Mouse (Mus musculus): ENCODE measurements around the gene Mapk10.

Mapk10 gene

DNA sequence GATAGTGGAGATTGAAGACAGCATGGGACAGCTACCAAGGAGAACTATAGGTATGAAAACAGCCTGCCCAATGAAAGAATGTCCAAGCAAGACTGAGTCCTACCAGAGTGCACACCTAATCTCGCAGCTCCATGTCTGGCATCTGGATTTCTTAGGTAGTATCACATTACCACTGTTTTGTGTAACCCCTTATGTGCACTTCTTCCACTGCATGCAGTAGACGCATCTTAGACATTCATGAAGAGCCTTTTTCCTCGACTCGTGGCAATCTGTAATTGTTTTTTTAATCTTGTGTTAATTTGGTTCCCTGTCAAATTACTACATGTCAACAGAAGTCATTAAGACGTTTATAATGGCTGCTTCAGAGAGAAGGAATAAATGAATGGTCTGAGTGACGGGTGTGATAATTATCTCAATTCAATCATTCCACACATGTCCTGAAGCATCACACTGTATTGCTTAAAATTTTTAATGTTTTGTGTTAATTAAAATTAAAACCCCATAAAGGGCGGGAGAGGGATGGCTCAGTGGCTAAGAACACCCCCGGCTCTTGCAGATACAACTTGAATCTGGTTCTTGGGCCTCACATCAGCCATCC is 160.7 kb downstream of the Mapk10 start:
- DNase-seq (ENCODE audit: low read depth), result no peak

DNA sequence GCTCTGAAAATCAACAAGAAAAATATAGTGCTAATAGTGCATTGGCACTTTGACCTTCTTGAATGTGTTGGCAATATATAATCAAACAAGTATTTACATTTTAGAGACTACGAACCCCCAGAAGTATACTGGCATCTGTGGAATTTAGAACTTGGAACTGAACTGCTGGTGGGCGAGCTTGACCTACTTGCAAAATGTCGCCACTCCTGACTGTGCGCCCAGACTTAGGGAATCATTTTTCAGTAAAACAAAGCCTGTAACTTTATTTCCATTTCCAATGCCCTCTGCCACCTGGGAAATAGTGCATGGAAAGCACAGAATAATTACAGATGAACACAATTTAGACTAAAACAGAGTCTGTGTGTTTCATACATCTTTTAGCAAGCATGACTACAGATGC is 163.1 kb downstream of the Mapk10 start:
- DNase-seq (ENCODE audit: low read depth), result no peak

DNA sequence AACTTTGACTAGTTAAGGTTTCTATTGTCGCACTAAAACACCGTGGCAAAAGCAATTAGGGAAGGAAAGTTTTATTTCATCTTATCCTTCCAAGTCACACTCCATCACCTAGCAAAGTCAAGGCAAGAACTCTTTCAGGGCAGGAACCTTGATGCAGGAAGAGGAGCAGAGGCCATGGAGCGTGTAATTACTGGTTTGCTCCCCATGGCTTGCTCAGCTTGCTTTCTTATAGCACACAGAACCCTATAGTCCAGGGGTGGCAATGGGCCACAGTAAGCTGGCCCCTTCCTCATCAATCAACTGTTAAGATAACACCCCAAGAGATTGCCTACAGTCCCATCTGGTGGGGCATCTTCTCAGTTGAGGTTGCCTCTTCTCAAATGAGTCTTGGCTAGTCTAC is 173.4 kb downstream of the Mapk10 start:
- DNase-seq (ENCODE audit: low read depth), result no peak

DNA sequence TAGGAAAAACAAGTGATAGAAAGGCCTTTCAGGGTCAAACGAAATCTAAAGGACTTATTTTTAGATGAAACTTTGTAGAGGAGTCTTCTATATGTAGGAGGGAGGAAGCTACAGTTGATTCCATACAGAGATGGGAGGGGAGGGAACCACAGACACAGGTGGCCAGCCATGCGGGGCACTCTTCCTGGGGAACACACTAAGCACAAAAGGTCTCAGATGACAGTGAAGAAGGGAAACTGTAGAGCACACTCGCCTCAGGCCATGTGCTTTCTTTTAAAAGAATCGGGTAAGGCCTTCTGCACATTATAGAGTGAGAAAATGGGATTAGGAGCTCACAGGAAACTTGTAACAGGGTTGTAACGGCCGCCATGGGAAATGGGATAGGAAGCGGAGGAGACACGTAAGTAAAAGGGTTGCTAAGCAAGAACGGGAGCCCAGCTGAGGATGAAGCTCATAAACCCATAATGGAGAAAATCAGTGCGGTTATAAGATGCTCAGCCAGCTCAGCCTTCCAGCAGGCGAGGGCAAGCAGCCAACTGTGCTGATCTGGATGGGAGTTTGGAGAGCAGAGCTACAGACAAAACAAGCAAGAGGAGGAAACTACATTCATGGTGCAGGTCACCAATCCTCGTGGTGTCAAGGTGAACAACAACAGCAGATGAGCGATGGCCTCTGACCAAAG is 182.1 kb downstream of the Mapk10 start:
- no peak for DNase-seq (ENCODE audit: low read depth)

DNA sequence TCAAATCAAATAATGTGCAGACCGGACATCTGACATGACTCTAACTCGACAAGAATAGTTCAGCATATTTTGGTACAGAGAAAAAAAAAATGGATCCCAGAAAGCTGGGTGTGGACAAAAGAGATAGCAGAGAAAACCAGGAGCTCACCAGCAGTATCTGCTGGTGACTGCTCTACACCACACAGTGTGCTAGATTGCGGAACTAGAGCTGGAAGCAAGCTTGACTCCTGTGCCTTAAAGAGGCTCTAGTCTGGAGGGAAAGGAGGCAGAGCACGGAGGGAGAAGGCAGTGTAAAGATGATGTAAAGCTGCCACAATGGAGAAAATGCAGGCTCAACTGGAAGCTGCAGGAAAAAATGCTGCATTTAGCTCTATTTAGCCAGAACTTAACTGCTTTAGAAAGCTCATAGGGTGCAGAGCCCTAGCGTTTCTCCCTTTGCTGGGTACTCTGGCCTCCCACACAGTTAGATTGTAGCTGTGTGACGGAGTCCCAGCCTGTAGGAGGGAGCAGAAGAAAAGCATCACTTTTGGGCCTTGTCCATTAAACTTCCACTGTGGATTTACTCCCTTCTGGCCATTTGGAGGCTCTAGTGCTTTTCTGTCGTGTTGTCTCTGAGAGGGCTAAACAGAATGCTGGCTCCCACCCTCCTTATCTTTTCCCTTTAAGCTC is 188.5 kb downstream of the Mapk10 start:
- no peak for DNase-seq (ENCODE audit: low read depth)

DNA sequence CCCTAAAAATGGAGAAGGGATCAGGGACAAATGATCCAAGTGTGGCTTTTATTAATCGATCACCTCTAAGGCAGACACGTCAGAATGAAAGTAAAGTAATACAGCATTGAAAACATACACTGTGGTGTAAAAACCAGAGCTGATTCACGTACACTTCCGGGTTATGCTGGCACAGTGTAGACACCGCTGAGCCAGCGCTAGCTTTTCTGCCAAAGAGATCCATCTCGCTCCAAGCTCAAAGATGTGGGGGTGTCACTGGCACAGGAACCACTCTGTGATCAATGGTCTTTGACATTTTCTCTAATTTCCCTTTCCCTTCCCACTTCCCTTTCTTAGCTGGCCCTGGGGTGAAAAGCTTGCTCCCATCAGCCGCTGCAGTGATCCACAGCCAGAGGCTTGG is 189.7 kb downstream of the Mapk10 start:
- no peak for DNase-seq (ENCODE audit: low read depth)

DNA sequence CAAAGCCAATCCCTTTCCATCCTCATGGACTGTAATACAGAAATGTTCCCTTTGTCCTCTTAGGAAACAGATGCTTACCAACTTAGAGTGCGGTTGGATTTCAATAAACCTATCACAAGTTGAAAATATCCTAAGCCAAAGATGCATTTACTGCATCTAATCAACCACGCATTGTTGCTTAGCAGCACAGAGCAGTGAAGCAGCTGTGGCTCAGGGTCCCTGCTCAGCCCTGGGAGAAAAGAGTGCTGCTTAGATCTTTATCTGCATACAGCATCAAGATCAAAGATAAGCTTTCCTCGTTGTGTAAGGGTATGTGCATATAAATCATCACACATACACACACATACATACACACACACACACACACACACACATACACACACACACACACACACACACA is 190.2 kb downstream of the Mapk10 start:
- DNase-seq (ENCODE audit: low read depth), result no peak

DNA sequence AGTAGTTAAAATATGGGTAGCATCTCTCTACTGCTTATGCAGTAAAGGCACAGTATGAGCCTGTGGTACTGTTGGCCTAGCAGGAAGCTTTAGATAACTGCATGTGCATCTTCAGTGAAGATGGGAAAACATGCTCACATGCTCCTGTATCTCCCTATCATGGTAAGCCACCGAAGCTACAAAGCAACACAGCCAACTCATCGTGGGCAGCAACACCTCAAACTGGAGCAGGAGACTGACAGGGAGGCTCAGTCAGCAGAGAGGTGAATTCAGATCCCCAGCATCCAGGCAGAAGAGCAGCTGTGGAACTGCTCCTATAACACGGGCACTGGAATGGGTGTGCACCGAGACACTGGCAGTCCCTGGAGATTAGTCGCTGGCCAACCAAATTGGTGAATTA is 191.0 kb downstream of the Mapk10 start:
- DNase-seq (ENCODE audit: low read depth), result no peak

DNA sequence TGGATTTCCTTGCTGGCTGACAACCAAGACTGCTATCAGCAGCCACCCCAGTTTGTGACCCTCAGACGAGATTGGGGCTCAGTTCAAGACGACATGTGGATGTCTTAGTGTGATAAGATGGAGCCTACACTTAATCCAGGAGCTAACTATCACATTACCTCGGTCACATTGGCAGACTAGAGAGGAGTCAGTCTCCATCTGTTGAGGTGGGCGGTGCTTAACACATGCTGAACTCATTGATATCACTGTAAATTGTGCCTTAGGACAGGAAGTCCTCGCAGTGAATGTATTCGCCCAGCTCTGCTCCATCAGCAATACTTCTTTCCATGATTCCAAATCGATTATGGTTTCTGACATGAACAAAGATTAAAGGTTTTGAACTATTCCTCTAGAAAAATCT is 193.5 kb downstream of the Mapk10 start:
- DNase-seq (ENCODE audit: low read depth), result no peak

DNA sequence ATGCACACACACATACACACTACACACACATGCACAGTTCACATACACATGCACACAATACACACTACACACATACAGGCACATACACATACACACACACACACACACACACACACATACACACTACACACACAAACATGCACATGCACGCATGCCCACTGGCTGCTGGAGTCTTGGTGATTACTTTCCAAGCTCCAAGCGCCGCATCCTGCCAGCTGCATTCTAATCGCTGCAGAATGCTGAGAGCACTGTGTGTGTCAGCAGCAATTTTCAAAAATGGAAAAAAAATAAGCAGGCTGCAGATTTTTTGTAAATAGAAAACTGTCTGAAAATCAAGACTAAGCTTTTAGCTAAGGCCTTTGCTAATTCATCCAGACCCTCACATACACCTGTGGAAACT is 196.8 kb downstream of the Mapk10 start:
- no peak for DNase-seq (ENCODE audit: low read depth)

DNA sequence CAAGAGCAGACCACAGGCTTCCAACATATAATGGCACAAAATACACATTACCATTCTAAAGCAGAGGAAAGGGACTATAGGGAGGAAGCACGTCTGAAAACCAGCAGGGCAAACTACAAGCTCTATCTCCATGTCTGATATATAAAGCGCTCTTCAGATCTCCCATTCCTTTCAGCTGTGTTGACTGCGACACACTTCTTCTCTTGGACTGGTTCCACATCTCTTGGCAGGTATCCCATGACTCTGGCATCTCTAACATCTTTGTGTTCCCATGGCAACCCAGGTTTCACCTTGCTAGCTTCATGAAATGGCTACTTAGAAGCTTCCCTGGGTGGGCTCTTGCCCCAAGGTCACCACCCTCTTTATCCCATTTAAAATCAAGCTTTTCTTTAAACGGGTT is 202.2 kb downstream of the Mapk10 start:
- DNase-seq (ENCODE audit: low read depth), result no peak

DNA sequence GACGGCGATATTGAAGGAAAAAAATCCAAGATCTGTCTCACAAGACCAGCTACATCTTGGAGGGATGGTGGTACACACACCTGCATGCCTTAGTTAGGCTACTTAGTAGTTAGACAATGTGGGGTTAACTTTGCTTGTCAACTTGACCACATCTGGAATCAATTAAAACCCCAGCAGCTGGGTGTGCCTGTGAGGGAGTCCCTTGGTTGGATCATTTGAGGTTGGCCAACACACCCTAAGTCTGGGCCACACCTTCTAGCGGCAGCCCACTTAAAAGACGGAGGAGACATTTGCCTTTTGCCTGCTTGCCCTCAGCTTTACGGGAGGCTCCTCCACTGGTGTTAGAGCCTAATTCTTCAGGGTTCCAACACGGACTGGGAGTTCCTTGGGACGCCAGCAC is 209.0 kb downstream of the Mapk10 start:
- DNase-seq (ENCODE audit: low read depth), result no peak

DNA sequence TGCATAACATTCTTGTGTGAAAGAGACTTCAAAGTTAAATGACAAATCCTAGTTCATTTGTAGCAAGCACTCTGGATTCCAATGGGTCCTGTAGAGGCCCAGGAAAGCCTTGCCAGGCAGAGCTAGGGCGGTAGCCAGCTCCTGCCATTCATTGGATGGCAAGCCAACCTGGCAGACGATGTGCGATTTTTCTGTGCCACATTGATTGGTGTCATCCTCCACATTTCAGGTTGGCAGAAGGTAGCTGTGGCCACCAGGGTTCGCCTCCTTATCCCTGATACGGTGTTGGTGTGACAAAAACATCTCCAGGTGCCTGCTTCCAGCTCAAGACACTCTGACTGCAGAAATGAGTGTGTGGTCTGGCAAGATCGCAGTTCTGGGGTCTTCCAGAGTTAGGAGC is 210.6 kb downstream of the Mapk10 start:
- no peak for DNase-seq (ENCODE audit: low read depth)

DNA sequence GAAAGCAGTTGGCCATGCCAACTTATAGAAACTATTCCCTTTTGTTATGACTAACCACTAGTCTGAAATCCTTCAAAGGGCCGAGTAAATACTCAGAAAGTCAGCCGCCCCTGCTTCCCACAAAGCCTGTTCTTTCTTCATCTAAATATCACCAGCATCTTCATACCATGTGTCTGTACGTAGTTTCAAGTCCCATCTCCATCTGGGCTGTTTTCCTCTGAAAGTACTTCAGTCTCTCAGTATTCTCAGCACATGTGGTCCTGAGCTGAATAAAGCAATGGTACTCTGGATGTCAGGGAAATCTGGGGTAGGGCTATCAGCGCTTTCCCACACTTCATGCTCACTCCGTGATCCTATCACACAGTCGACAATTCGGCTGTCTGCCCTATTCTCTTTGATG is 212.6 kb downstream of the Mapk10 start:
- DNase-seq (ENCODE audit: low read depth), result no peak

DNA sequence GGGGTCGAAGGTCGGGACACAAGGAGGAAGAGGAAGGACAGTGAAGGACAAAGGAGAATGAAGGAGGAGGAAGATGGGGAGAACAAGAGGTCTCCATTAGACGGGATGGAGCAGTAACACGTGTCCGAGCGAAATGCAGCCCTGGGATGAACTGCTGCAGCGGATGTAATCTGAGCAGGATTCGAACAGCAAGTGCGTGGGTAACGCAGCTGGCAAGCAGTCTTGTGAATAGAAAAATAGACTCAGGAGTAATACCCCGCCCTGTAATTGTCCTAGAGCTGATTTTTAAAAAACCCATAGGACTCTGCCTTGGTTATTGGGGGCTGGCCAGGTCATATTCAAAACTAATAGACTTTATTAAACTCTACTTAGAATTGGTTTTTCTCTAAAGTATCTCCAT is 213.2 kb downstream of the Mapk10 start:
- no peak for DNase-seq (ENCODE audit: low read depth)

DNA sequence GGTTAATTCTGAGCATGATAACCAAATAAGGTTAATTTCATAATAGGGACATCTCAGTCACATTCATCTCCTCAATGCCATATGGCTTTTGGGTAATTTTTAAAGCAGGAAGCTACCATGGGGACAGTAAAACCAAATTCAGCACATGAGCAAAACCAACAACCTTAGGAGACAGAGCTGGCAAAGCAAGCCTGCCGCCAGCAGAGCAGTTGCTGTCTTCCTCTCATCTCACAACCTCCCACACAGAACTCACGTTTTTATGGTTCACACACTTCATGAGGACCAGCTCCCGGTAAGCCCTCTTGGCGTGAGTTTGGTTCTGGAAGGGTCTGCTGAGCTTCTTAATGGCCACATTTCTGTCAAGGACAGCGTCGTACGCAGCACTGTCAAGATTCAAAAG is 214.8 kb downstream of the Mapk10 start:
- DNase-seq (ENCODE audit: low read depth), result no peak

DNA sequence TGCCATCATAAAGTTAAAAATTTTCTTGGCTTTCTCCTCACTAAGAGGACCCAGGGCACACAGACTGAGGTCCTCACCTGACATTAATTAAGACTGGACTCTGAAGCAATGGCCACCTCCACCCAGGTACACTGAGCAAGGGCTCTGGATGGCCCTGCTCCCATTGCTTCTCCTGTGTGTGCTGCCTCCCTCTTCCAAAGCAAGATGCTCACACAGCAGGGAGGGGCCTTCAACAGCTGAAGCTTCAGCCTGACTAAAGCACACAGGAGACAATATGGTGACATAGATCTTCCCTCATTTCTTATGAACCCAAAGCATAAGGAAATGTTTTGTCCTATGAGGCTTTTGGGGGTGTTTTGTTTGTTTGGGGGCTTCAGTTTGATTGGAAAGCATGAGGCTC is 215.2 kb downstream of the Mapk10 start:
- DNase-seq (ENCODE audit: low read depth), result no peak

DNA sequence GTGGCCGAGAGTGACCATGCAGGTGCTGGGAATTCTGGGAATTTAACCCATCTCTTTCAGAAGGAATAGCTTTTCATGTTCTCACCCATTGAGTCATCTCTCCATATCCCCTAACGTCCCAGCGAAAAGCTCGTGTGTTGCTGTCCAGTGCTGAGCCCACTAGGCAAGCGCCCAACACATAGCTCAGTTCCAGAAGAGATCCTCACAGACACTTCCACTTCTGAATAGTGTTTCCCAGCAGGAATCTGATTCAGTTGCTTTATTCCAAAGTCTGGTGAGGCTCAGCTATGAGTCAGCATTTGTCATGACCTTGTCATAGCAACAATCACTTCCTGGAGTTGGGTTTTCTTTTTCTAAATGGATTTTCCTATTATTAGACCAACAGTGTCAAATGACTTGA is 217.2 kb downstream of the Mapk10 start:
- no peak for DNase-seq (ENCODE audit: low read depth)

DNA sequence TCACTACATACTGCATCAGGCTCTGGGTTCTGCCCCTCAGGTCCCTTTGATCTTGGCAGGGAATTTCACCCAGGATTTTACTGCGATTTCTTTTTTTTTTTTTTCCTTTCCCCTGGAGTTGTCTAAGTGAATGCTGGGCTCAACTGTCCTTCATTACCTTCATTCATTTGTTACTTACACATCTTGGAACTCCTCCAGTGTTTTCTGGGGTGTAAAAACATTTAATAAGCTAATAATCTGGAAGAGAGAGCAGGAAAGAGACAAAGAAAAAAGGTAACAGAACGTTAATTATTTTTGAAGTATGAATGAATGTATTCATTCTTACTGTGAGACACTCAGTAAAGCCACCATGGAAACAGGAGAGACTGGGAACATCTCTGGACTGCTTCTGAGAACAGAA is 219.4 kb downstream of the Mapk10 start:
- no peak for DNase-seq (ENCODE audit: low read depth)

DNA sequence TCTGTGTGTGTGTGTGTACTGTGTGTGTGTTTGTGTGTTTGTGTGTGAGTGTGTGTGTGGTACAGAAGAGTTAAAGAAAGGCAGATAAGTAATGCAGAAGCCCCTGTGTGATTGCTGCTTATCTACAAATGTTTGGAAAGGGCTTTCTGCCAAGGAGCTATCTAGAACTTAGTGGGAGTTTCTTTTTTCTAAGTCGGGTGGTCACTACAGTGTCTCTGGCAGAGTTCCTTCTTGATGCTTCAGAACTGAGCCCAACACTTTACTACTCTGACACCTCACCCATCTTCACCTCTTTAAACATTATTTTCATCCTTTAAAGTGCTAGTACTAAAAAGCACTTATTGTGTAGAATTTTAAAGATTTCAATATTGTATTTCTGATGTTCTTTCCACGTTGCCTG is 232.8 kb downstream of the Mapk10 start:
- DNase-seq (ENCODE audit: low read depth), result no peak

DNA sequence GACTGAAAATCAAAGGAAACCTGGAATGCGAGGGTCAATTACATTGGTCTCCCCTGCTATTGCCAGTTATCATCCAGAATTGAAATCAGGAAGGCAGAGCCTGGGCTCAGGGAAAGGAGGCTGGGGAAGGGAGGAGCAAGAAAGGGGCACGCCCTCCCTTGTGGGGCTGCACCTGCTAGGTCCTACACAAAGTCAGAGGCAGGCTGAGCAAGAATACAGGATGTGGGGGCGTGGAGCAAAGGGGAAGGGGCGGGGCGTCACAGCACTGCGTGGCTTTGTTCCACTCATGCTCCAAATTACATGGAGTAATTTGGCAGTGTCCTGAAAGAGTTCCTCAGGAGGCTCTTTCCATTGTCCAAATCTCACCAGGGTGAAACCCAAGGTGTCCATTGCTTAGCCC is 234.0 kb downstream of the Mapk10 start:
- no peak for DNase-seq (ENCODE audit: low read depth)

DNA sequence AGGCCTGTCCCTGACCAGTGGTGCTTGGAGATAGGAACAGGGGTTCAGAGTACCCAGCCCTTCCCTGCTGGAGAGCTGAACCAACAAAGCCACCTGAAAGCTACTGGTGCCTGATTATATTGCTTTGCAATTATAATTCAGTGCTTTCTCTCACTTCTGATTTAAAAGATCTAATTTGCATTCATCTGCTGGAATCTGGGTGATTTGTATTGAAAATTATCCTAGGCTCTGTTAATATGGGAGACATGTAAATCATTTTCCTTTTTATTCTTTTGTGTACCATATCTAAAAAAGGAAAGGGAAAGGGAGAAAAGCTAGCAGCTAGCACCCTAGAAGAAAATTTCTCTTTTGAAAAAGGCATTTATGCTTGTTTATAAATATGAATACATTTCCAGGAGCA is 234.6 kb downstream of the Mapk10 start:
- no peak for DNase-seq (ENCODE audit: low read depth)

DNA sequence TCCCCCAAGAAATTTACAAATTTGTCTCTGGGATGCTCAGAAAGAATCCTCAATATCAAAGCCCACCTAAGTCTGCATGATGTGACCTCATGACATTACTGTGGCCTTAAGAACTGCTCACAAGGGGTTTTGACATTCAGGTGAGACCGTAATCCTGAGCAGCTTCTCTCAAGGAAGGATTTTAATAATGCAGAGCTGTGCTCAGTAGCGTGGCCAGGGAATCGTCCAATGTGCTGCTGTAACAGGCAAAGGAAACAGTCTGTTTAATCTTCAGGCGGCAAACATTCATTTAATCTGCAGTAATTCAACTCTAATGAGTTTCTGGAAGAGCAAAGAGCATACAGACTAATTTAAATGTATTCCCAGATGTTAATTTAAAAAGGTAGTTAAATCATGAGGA is 236.7 kb downstream of the Mapk10 start:
- no peak for DNase-seq (ENCODE audit: low read depth)

DNA sequence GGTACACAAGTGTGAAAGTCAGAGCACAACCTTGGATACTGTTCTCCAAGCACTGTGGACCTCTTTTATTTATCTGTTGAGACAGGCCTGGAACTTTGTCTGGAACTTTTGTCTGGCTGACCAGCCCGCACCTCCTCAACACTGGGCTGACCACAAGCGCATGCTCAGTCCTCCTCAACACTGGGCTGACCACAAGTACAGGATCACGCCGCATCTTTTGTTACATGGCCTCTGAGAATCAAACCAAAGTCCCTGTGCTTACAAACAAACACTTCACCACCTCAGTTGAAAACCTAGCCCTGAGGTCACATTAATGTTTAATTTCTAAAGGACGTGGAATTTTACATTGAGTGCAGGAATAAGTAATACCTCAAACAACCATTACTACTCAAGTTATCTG is 246.7 kb downstream of the Mapk10 start:
- no peak for DNase-seq (ENCODE audit: low read depth)

Measured in induced T-regulatory cell, adult 2 months (primary cell).